Mouse (Mus musculus) hindbrain, embryonic 15.5 days (tissue): Measurements from ENCODE around the gene Cmtm8. TPM values are rescaled to one million over a fixed set of nuclear protein-coding genes. Genes with fewer than 3 reads are reported as not detected.

Source experiments
- ATAC-seq: fragments of 200-750 bp; cut with Nextera tagmentation; 2 replicates; pipeline ENCODE4 v1.8.0; 2017; ENCODE audit warnings: low read depth, moderate number of reproducible peaks, moderate TSS enrichment; ENCODE audit not compliant: low FRiP score
- H3K27ac ChIP-seq: fragments of 300-500 bp; sonication (generic); replicated peaks from 2 replicates; pipeline ENCODE4 v1.5.1; 2015; ENCODE audit warnings: mild to moderate bottlenecking, inconsistent platforms
- H3K27me3 ChIP-seq: fragments of 300-500 bp; sonication (generic); 2 replicates; pipeline ENCODE4 v1.6.1; 2015; ENCODE audit warnings: control low read depth, inconsistent platforms
- H3K36me3 ChIP-seq: fragments of 300-500 bp; sonication (generic); 2 replicates; pipeline ENCODE4 v1.6.1; 2015; ENCODE audit warnings: control low read depth, inconsistent platforms
- H3K4me1 ChIP-seq: fragments of 300-500 bp; sonication (generic); replicated peaks from 2 replicates; pipeline ENCODE4 v1.6.1; 2015; ENCODE audit warnings: control low read depth, inconsistent platforms
- H3K4me2 ChIP-seq: fragments of 300-500 bp; sonication (generic); 2 replicates; pipeline ENCODE4 v1.6.1; 2015; ENCODE audit warnings: moderate library complexity, mild to moderate bottlenecking, inconsistent platforms
- H3K4me3 ChIP-seq: fragments of 300-500 bp; sonication (generic); 2 replicates; pipeline ENCODE4 v1.5.1; 2015; ENCODE audit warnings: mild to moderate bottlenecking, inconsistent platforms
- H3K9ac ChIP-seq: fragments of 300-500 bp; sonication (generic); 2 replicates; pipeline ENCODE4 v1.6.1; 2015; ENCODE audit warnings: inconsistent platforms
- H3K9me3 ChIP-seq: fragments of 300-500 bp; sonication (generic); 2 replicates; pipeline ENCODE4 v1.6.1; 2016; ENCODE audit warnings: control low read depth, inconsistent platforms
- WGBS: fragments of 180-500 bp; shearing (Covaris S2); methylation state at CpG from one replicate; pipeline ENCODE4 v1.1.7; 2015; 5-methylcytosine and 5-hydroxymethylcytosine counted together
- polyA plus RNA-seq: library from polyadenylated mRNA; unstranded; fragments of >200 nt; fragmentation: Nextera tagmentation; extraction: Ambion mirVana; gene quantifications from 2 replicates; pipeline ENCODE4 v1.2.1, GENCODE M21; 2015

Cmtm8 gene
- polyA plus RNA-seq, 1 experiment from 2014 or later, result 8.6 TPM

DNA sequence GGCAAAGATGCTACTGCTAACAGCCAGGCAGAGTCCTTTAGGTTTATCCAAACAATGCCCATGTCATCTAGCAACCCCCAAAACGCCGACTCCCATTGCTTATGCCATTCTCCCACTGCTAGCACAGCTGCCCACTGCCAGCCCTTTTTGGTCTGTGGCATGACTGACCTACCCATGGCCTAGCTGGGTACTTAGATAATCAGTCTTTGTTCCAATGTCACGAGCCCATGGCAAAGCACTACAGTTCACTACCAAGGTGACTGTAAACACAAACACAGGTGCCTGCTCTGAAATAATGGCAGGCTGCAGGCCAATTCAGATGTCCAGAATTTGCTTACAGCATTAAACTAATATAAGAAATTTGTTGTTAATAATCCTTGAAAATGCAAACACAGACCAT is 25.0 kb downstream of the Cmtm8 start:
- 83% methylated on average over 3 of the region's 3 CpGs for WGBS
- ATAC-seq, result no peak
- no peak overlapping the region for H3K27ac ChIP-seq

DNA sequence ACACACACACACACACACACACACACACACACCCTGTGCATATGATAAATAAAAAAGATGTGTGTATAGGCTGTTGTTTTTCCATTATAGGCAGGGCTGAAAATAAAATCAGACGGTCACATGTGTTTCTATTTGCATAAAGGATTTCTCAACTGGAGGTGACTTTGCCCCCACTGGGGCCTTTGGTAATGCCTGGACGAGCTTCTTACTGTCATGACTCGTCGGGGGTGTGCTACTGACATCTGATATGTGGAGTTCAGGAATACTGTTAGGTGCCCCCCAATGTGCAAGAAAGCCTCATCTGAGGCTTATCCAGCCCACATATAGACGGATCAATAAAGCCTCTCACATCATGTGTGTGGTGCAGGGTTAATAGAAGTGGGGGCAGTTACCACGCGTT is 26.9 kb downstream of the Cmtm8 start:
- ATAC-seq, result no peak
- Histone ChIP-seq H3K4me1 (no peaks in the 10 kb centered on the region), H3K27me3 (no peaks in the 10 kb centered on the region), H3K9me3 (no peaks in the 10 kb centered on the region), H3K4me3 (no peak overlapping the region), H3K9ac (no peak overlapping the region), H3K27ac (no peak overlapping the region), H3K4me2 (no peak overlapping the region), H3K36me3 (no peaks in the 10 kb centered on the region)
- WGBS, result 74% methylated on average over 7 of the region's 7 CpGs

More for the DNA sequence above, 25.0 kb downstream of the Cmtm8 start:
- Histone ChIP-seq H3K4me1 (no peaks in the 10 kb centered on the region), H3K9me3 (no peaks in the 10 kb centered on the region), H3K4me3 (no peak overlapping the region), H3K27me3 (no peaks in the 10 kb centered on the region), H3K36me3 (no peaks in the 10 kb centered on the region), H3K4me2 (no peak overlapping the region), H3K9ac (no peak overlapping the region)

GRCm38 (mm10) chr9:114816121-114816520 is 27.8 kb downstream of the Cmtm8 start:
- Histone ChIP-seq H3K9me3 (no peaks in the 10 kb centered on the region), H3K4me3 (no peak overlapping the region), H3K36me3 (no peaks in the 10 kb centered on the region), H3K4me2 (no peak overlapping the region), H3K27ac (no peak overlapping the region), H3K9ac (no peak overlapping the region), H3K27me3 (no peaks in the 10 kb centered on the region), H3K4me1 (no peaks in the 10 kb centered on the region)
- no peak for ATAC-seq
- 95% methylated on average over 7 of the region's 7 CpGs for WGBS

GRCm38 (mm10) chr9:114815315-114815714 is 28.6 kb downstream of the Cmtm8 start:
- Histone ChIP-seq H3K27ac (no peak overlapping the region), H3K36me3 (no peaks in the 10 kb centered on the region), H3K4me3 (no peak overlapping the region), H3K4me1 (no peaks in the 10 kb centered on the region), H3K9me3 (no peaks in the 10 kb centered on the region), H3K4me2 (no peak overlapping the region), H3K27me3 (no peaks in the 10 kb centered on the region), H3K9ac (no peak overlapping the region)
- ATAC-seq, result no peak
- 77% methylated on average over 4 of the region's 4 CpGs for WGBS

- H3K27me3 ChIP-seq, result no peaks in the 10 kb centered on the region
- 89% methylated on average over 4 of the region's 4 CpGs for WGBS
- H3K4me1 ChIP-seq, result no peaks in the 10 kb centered on the region
- H3K27ac ChIP-seq, result no peak overlapping the region
- no peaks in the 10 kb centered on the region for H3K9me3 ChIP-seq
- H3K4me3 ChIP-seq, result no peak overlapping the region
- no peaks in the 10 kb centered on the region for H3K36me3 ChIP-seq
- no peak for ATAC-seq
- no peak overlapping the region for H3K9ac ChIP-seq
- no peak overlapping the region for H3K4me2 ChIP-seq
Measured at GRCm38 (mm10) chr9:114812001-114812400, 32.0 kb downstream of the Cmtm8 start.

- H3K4me2 ChIP-seq, result no peak overlapping the region
- no peak overlapping the region for H3K4me3 ChIP-seq
- no peaks in the 10 kb centered on the region for H3K27me3 ChIP-seq
- H3K9me3 ChIP-seq, result no peaks in the 10 kb centered on the region
- no peaks in the 10 kb centered on the region for H3K36me3 ChIP-seq
- no peak for ATAC-seq
- no peak overlapping the region for H3K27ac ChIP-seq
- H3K9ac ChIP-seq, result no peak overlapping the region
- H3K4me1 ChIP-seq, result no peaks in the 10 kb centered on the region
- 75% methylated on average over 11 of the region's 11 CpGs for WGBS
Measured at GRCm38 (mm10) chr9:114810837-114811236, 33.1 kb downstream of the Cmtm8 start.

- H3K4me2 ChIP-seq, result no peak overlapping the region
- no peak for ATAC-seq
- H3K9me3 ChIP-seq, result no peaks in the 10 kb centered on the region
- 89% methylated on average over 5 of the region's 5 CpGs for WGBS
- H3K27me3 ChIP-seq, result no peaks in the 10 kb centered on the region
- H3K4me1 ChIP-seq, result no peaks in the 10 kb centered on the region
- H3K27ac ChIP-seq, result no peak overlapping the region
- no peak overlapping the region for H3K9ac ChIP-seq
- H3K36me3 ChIP-seq, result no peaks in the 10 kb centered on the region
- H3K4me3 ChIP-seq, result no peak overlapping the region
Measured at GRCm38 (mm10) chr9:114808671-114809070, 35.3 kb downstream of the Cmtm8 start.

- WGBS, result 68% methylated on average over 8 of the region's 8 CpGs
- Histone ChIP-seq H3K4me3 (no peak overlapping the region), H3K36me3 (no peaks in the 10 kb centered on the region), H3K27ac (no peak overlapping the region), H3K4me2 (no peak overlapping the region), H3K27me3 (no peaks in the 10 kb centered on the region), H3K4me1 (no peaks in the 10 kb centered on the region), H3K9me3 (no peaks in the 10 kb centered on the region), H3K9ac (no peak overlapping the region)
- no peak for ATAC-seq
Measured at GRCm38 (mm10) chr9:114807261-114807660, 36.7 kb downstream of the Cmtm8 start.

- 0 out of 2 replicates have a peak, but pooled peaks cover 3% of the 10 kb centered on the region for H3K27me3 ChIP-seq
- no peaks in the 10 kb centered on the region for H3K36me3 ChIP-seq
- 52% methylated on average over 19 of the region's 19 CpGs for WGBS
- H3K9ac ChIP-seq, result no peak overlapping the region
- ATAC-seq, result peak; percentile 45; the same call in 1 of the 2 replicates
- H3K4me3 ChIP-seq, result no peak overlapping the region
- peaks cover 5% of the 10 kb centered on the region for H3K4me1 ChIP-seq
- no peak overlapping the region for H3K4me2 ChIP-seq
- H3K9me3 ChIP-seq, result no peaks in the 10 kb centered on the region
- no peak overlapping the region for H3K27ac ChIP-seq
Measured at GRCm38 (mm10) chr9:114805151-114805671, 38.7 kb downstream of the Cmtm8 start.

DNA sequence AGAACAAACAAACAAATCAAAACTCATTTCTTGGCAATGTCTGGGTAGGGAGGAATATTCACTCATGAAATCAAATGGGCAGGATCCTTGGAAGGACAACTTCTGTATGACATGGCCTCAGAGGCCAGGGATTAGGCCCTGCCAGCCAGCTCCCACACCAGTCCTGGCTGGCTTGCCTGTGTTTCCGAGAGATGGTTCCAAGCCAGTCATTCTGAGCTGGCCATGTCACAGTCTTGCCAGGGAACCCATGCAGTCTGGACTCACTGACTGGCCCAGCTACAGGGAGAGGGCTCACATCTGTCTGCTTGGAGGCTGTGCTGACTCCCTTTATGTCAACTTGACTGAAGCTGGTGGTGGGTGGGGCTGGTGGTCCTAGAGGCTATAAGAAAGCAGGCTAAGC is 41.8 kb downstream of the Cmtm8 start:
- no peaks in the 10 kb centered on the region for H3K36me3 ChIP-seq
- no peaks in the 10 kb centered on the region for H3K9me3 ChIP-seq
- no peak overlapping the region for H3K4me2 ChIP-seq
- no peak overlapping the region for H3K4me3 ChIP-seq
- peaks cover 5% of the 10 kb centered on the region for H3K4me1 ChIP-seq
- H3K9ac ChIP-seq, result no peak overlapping the region
- WGBS, result 95% methylated on average over 1 of the region's 1 CpGs
- 0 out of 2 replicates have a peak, but pooled peaks cover 3% of the 10 kb centered on the region for H3K27me3 ChIP-seq
- no peak overlapping the region for H3K27ac ChIP-seq
- ATAC-seq, result no peak

DNA sequence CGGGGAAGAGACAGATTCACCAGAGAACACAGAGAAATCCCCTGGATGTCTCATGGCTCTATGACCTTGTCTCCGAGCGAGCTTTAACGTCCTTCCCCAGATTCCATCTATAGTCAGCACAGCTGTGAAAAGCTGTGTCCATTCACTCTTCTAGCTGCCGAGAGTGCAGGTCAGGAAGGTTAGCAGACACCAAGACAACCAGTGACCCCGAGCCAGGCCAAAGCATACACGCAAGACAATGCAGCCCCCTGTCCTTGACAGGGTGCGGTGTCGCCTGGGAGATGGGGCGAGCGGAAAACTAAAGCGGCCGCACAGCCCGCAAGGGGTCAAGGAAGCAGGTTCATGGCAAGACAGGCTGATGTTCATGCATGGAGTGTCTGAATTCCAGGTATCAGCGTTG is 42.7 kb downstream of the Cmtm8 start:
- no peak overlapping the region for H3K9ac ChIP-seq
- 11% methylated on average over 15 of the region's 15 CpGs for WGBS
- no peaks in the 10 kb centered on the region for H3K9me3 ChIP-seq
- peaks cover 5% of the 10 kb centered on the region for H3K4me1 ChIP-seq
- ATAC-seq, result no peak
- H3K4me2 ChIP-seq, result no peak overlapping the region
- 0 out of 2 replicates have a peak, but pooled peaks cover 3% of the 10 kb centered on the region for H3K27me3 ChIP-seq
- no peak overlapping the region for H3K4me3 ChIP-seq
- no peak overlapping the region for H3K27ac ChIP-seq
- H3K36me3 ChIP-seq, result no peaks in the 10 kb centered on the region

- Histone ChIP-seq H3K4me2 (no peak overlapping the region), H3K27ac (no peak overlapping the region), H3K4me1 (peaks cover 5% of the 10 kb centered on the region), H3K27me3 (0 out of 2 replicates have a peak, but pooled peaks cover 3% of the 10 kb centered on the region), H3K9ac (no peak overlapping the region), H3K36me3 (no peaks in the 10 kb centered on the region), H3K9me3 (no peaks in the 10 kb centered on the region), H3K4me3 (no peak overlapping the region)
- 24% methylated on average over 10 of the region's 10 CpGs for WGBS
- no peak for ATAC-seq
Measured at GRCm38 (mm10) chr9:114799498-114800107, 44.4 kb downstream of the Cmtm8 start.

- H3K4me3 ChIP-seq, result no peak overlapping the region
- H3K9me3 ChIP-seq, result no peaks in the 10 kb centered on the region
- no peak overlapping the region for H3K9ac ChIP-seq
- no peak overlapping the region for H3K27ac ChIP-seq
- 0 out of 2 replicates have a peak, but pooled peaks cover 3% of the 10 kb centered on the region for H3K27me3 ChIP-seq
- H3K36me3 ChIP-seq, result no peaks in the 10 kb centered on the region
- 39% methylated on average over 6 of the region's 6 CpGs for WGBS
- peaks cover 5% of the 10 kb centered on the region for H3K4me1 ChIP-seq
- no peak for ATAC-seq
- H3K4me2 ChIP-seq, result no peak overlapping the region
Measured at GRCm38 (mm10) chr9:114798845-114799244, 45.1 kb downstream of the Cmtm8 start.
